Mouse (Mus musculus): ENCODE results near the gene Fpr3. TPM values are rescaled to one million over a fixed set of nuclear protein-coding genes. Genes with fewer than 3 reads are reported as not detected.
"Not testable (repeated sequence)": the region's sequence is repeated elsewhere in the genome, so short reads cannot be mapped to it uniquely, and the experiment has no call there.

Fpr3 gene
- polyA plus RNA-seq, 1 experiment, result not detected

GRCm38 (mm10) chr17:17889732-17890425 is 2.2 kb downstream of the Fpr3 start:
- Histone ChIP-seq H3K4me1 (ENCODE audit: control insufficient read depth, insufficient read depth, low read length) (no peaks in the 10 kb centered on the region), H3K27ac (ENCODE audit: insufficient read depth, low read length) (no peak overlapping the region), H3K4me3 (replicated peaks; ENCODE audit: insufficient read depth, low read depth, low read length) (no peak overlapping the region), H3K27me3 (ENCODE audit: control insufficient read depth, insufficient read depth, low read length) (no peaks in the 10 kb centered on the region)
- TF ChIP-seq CTCF (IDR thresholded peaks at IDR 0.05; ENCODE audit: borderline replicate concordance, insufficient read depth, low read depth, low read length), result no peak
- TF ChIP-seq POLR2A (IDR thresholded peaks at IDR 0.05; ENCODE audit: borderline replicate concordance, insufficient read depth, low read length), result no peak
- DNase-seq, result no peak
- 76% methylated on average over 2 of the region's 2 CpGs for WGBS

GRCm38 (mm10) chr17:17896039-17896438 is 8.4 kb downstream of the Fpr3 start:
- no peak overlapping the region for H3K27ac ChIP-seq (ENCODE audit: insufficient read depth, low read length)
- no peaks in the 10 kb centered on the region for H3K27me3 ChIP-seq (ENCODE audit: control insufficient read depth, insufficient read depth, low read length)
- TF ChIP-seq CTCF (IDR thresholded peaks at IDR 0.05; ENCODE audit: borderline replicate concordance, insufficient read depth, low read depth, low read length), result peak; percentile 33; the same call in 1 of the 2 replicates
- no peak for TF ChIP-seq POLR2A (IDR thresholded peaks at IDR 0.05; ENCODE audit: borderline replicate concordance, insufficient read depth, low read length)
- 1% methylated on average over 4 of the region's 4 CpGs for WGBS
- H3K4me3 ChIP-seq (replicated peaks; ENCODE audit: insufficient read depth, low read depth, low read length), result no peak overlapping the region
- DNase-seq, result peak in 1 of 2 experiments; percentile 41
- no peaks in the 10 kb centered on the region for H3K4me1 ChIP-seq (ENCODE audit: control insufficient read depth, insufficient read depth, low read length)

DNA sequence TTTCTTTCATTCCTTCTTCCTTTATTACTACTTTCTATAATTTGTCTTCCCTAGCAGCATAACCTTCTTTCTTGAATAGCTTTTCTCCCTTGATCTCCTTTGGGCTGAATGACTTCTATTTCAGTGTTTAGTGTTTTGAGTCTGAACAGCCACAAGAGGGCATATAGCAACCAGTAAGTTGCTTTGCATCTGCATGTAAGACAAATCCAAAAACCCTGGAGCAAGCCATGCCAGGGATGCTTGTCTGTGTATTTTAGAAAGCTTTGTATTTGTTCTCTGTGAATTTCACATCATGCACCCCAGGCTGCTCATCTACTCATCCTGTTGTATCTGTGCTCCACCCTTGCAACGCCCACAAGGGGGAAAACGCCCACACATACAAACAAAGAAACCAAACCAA is 11.6 kb downstream of the Fpr3 start:
- no peak overlapping the region for H3K4me3 ChIP-seq (replicated peaks; ENCODE audit: insufficient read depth, low read depth, low read length)
- no peaks in the 10 kb centered on the region for H3K4me1 ChIP-seq (ENCODE audit: control insufficient read depth, insufficient read depth, low read length)
- no peak for TF ChIP-seq POLR2A (IDR thresholded peaks at IDR 0.05; ENCODE audit: borderline replicate concordance, insufficient read depth, low read length)
- TF ChIP-seq CTCF (IDR thresholded peaks at IDR 0.05; ENCODE audit: borderline replicate concordance, insufficient read depth, low read depth, low read length), result no peak
- no peak overlapping the region for H3K27ac ChIP-seq (ENCODE audit: insufficient read depth, low read length)
- WGBS, result 79% methylated on average over 2 of the region's 2 CpGs
- no peaks in the 10 kb centered on the region for H3K27me3 ChIP-seq (ENCODE audit: control insufficient read depth, insufficient read depth, low read length)
- DNase-seq, result no peak

DNA sequence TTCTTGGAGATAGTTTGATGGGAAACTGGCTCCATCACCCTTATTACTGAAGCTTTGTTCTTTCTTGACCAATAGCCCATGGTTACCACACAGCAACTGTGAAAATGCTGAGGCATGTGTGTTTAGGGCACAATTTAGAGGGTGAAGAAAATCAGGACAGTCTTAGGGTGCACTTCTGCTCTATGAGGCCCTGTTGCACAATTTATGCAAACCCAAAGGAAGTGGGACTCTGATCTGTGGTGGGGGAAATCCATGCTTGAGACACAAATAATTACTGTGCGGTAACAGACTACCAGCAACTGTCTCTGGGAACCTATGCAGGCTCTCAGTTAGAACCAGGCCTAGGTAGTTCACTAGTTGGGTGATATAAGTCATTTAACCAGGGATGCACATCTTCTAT is 13.1 kb downstream of the Fpr3 start:
- no peaks in the 10 kb centered on the region for H3K4me1 ChIP-seq (ENCODE audit: control insufficient read depth, insufficient read depth, low read length)
- 86% methylated on average over 1 of the region's 1 CpGs for WGBS
- no peak for TF ChIP-seq POLR2A (IDR thresholded peaks at IDR 0.05; ENCODE audit: borderline replicate concordance, insufficient read depth, low read length)
- no peak for TF ChIP-seq CTCF (IDR thresholded peaks at IDR 0.05; ENCODE audit: borderline replicate concordance, insufficient read depth, low read depth, low read length)
- no peaks in the 10 kb centered on the region for H3K27me3 ChIP-seq (ENCODE audit: control insufficient read depth, insufficient read depth, low read length)
- H3K27ac ChIP-seq (ENCODE audit: insufficient read depth, low read length), result no peak overlapping the region
- H3K4me3 ChIP-seq (replicated peaks; ENCODE audit: insufficient read depth, low read depth, low read length), result no peak overlapping the region
- DNase-seq, result no peak

GRCm38 (mm10) chr17:17909636-17910421 is 22.2 kb downstream of the Fpr3 start:
- TF ChIP-seq POLR2A (IDR thresholded peaks at IDR 0.05; ENCODE audit: borderline replicate concordance, insufficient read depth, low read length) (peak; percentile 56), CTCF (IDR thresholded peaks at IDR 0.05; ENCODE audit: borderline replicate concordance, insufficient read depth, low read depth, low read length) (no peak)
- peak; percentile 82 to 86 for DNase-seq
- Histone ChIP-seq H3K4me1 (ENCODE audit: control insufficient read depth, insufficient read depth, low read length) (no peaks in the 10 kb centered on the region; the same call in 1 of the 2 replicates), H3K4me3 (replicated peaks; ENCODE audit: insufficient read depth, low read depth, low read length) (peak overlapping the region; percentile 67), H3K27me3 (ENCODE audit: control insufficient read depth, insufficient read depth, low read length) (no peaks in the 10 kb centered on the region), H3K27ac (ENCODE audit: insufficient read depth, low read length) (peak overlapping the region; percentile 44; the same call in 1 of the 2 replicates)
- WGBS, result 16% methylated on average over 51 of the region's 51 CpGs

DNA sequence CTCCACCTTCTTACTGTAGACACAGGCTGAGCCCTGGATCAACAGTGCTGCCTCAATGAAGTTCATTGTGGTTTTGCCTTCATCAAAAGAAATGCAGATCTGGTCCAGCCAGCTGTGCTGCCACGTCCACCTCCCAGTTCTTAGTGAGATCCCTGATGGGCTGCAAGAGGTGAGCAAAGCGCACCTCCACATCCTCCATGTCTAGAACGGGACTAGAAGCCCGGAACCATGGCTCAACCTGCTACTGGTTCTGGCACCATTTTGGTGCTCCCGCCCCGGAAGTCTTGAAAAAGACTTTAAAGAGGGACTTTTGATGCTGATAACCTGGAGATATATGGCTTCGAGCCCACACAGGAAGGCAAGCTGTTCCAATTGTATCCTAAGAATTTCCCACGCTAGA is 25.0 kb downstream of the Fpr3 start:
- H3K4me3 ChIP-seq (replicated peaks; ENCODE audit: insufficient read depth, low read depth, low read length); H3K4me1 ChIP-seq (ENCODE audit: control insufficient read depth, insufficient read depth, low read length); H3K27me3 ChIP-seq (ENCODE audit: control insufficient read depth, insufficient read depth, low read length); DNase-seq; H3K27ac ChIP-seq (ENCODE audit: insufficient read depth, low read length): not testable (repeated sequence)
- 87% methylated on average over 8 of the region's 8 CpGs for WGBS

- no peak overlapping the region for H3K4me3 ChIP-seq (replicated peaks; ENCODE audit: insufficient read depth, low read depth, low read length)
- H3K27me3 ChIP-seq (ENCODE audit: control insufficient read depth, insufficient read depth, low read length), result no peaks in the 10 kb centered on the region
- H3K4me1 ChIP-seq (ENCODE audit: control insufficient read depth, insufficient read depth, low read length), result no peaks in the 10 kb centered on the region
- H3K27ac ChIP-seq (ENCODE audit: insufficient read depth, low read length), result no peak overlapping the region
- 90% methylated on average over 1 of the region's 1 CpGs for WGBS
- DNase-seq, result no peak
- TF ChIP-seq POLR2A (IDR thresholded peaks at IDR 0.05; ENCODE audit: borderline replicate concordance, insufficient read depth, low read length) (no peak), CTCF (IDR thresholded peaks at IDR 0.05; ENCODE audit: borderline replicate concordance, insufficient read depth, low read depth, low read length) (no peak)
Measured at GRCm38 (mm10) chr17:17917376-17917775, 29.7 kb downstream of the Fpr3 start.

- no peak for DNase-seq
- TF ChIP-seq POLR2A (IDR thresholded peaks at IDR 0.05; ENCODE audit: borderline replicate concordance, insufficient read depth, low read length) (no peak), CTCF (IDR thresholded peaks at IDR 0.05; ENCODE audit: borderline replicate concordance, insufficient read depth, low read depth, low read length) (no peak)
- Histone ChIP-seq H3K4me1 (ENCODE audit: control insufficient read depth, insufficient read depth, low read length) (no peaks in the 10 kb centered on the region), H3K27ac (ENCODE audit: insufficient read depth, low read length) (no peak overlapping the region), H3K4me3 (replicated peaks; ENCODE audit: insufficient read depth, low read depth, low read length) (no peak overlapping the region), H3K27me3 (ENCODE audit: control insufficient read depth, insufficient read depth, low read length) (no peaks in the 10 kb centered on the region)
Measured at GRCm38 (mm10) chr17:17917782-17918181, 30.1 kb downstream of the Fpr3 start.

Data from cerebellum, adult 2 months (tissue).